Mouse (Mus musculus): ENCODE data around the gene Angptl2.
A peak's percentile ranks its signal among the peaks of the same experiment; 100 is the strongest.
"Not testable (repeated sequence)": the region's sequence is repeated elsewhere in the genome, so short reads cannot be mapped to it uniquely, and the experiment has no call there.

Angptl2 gene

GRCm38 (mm10) chr2:33200368-33201068 is 15.4 kb upstream of the Angptl2 start:
- no peak for DNase-seq (ENCODE audit: low spot score in 2 of 2)

GRCm38 (mm10) chr2:33203284-33203683 is 12.6 kb upstream of the Angptl2 start:
- no peak for DNase-seq (ENCODE audit: low spot score in 2 of 2)

- DNase-seq (ENCODE audit: low spot score in 2 of 2), result no peak
Observed at GRCm38 (mm10) chr2:33204980-33205379, 10.9 kb upstream of the Angptl2 start.

DNA sequence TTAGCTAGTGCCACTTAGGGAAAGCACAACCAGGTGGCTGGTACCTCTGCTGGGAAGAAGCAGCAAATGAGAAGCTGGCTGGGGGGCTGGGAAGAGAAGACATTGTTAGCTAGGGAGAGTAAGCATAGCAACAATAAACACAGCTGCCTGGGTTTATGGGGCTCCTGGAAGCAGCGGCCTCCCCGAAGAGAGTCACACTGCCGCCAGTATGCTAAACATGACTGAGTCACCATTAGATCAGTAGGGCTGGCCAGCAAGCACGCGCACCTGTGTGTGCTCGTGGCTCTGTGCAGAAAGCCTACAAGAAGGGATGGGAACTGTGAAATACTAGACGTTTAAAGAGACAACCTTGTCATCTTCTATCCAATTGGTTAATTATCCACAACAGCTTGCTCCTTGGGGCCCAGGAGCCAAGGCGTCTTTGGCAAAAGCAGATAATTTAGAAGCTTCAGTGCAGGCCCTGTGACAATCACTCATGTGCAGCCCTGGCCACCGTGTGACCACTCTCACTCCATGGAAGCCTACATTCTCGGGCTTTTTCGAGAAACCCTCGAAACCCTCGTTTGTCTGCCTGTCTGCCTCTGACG is 9.8 kb upstream of the Angptl2 start:
- no peak for DNase-seq (ENCODE audit: low spot score in 2 of 2)

DNA sequence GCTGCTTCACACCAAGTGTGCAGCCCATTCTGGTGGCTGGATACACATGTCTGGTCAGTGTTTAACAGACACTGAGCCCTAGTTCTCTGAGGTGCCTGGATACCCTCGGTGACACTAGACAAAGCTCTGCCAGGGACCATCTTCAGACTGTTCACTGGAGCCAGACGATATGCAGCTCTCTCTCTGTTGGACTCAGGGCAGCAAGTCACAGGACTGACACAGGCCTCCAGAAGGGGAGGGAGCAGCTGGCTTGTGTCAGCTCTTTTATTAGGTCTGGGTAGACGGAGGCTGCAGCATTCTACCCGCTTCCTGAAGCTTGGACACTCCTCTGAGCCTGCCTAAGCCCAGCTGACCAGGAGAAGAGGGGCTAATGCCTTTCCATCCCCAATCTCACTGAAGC is 8.8 kb upstream of the Angptl2 start:
- DNase-seq (ENCODE audit: low spot score in 2 of 2), result peak; percentile 55 to 70

- no peak for DNase-seq (ENCODE audit: low spot score in 2 of 2)
Observed at GRCm38 (mm10) chr2:33208134-33208533, 7.7 kb upstream of the Angptl2 start.

DNA sequence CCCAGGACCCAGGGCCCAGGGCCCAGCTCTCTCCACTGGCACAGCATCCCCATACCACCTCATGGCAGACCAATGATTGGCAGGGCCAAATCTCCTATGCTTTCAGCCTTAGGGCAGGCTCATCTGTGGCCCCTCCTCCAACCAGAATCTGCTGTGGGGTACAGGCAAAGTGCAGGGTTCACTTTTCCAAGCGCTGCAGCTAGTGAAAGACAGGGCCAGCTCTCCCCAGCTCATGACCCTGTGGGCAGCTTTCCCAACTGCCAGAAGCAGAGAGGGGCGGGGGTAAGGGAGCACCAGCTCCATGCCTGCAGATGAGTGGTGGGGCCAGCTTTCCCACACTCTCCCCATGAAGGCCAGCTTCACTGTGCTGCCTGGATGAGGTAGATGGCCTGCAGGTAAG is 5.0 kb upstream of the Angptl2 start:
- DNase-seq (ENCODE audit: low spot score in 2 of 2), result no peak

DNA sequence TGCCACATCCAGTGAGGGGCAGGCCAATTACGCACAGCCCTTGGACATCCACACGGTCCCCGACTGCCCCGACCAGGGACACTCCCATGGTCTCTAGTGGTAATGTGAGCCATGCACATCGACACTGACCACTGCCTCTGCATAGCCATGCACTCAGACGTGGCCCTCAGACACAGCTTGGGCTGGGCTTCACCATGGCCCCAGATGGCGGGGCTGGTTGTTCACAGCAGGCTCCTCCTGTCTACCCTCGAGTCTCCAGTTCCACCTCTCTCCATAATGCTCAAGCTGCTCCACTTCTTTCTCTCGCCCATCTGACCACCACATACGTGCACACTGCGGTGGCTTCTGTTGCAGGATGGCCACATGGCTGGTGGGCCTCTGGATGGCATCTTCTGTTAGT is 4.6 kb upstream of the Angptl2 start:
- DNase-seq (ENCODE audit: low spot score in 2 of 2), result not testable (repeated sequence)

DNA sequence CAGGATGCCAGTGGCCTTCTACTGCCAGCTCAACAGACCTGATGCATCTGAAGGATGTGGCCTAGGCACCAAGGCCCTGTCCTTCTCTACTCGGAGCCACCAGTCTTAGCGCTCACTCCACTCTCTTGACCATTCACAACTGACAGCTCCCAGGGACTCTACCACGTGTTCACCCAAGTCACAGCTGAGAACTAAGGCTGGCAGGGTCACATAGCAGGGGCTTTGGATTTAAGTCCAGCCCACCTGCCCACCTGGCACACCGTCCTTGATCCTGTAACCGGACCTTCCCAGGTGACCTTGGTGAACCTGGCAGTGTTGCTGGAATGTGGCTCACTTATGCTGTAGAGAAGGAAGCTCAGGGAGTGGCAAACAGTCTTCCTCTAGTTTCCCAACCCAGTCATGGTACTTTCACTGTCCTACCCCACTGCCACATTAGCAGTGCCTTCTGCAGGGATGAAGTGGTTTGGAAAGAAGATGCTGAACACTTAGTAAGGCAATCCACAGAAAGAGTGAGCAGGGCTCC is 631 bp upstream of the Angptl2 start:
- no peak for DNase-seq (ENCODE audit: low spot score in 2 of 2)

DNA sequence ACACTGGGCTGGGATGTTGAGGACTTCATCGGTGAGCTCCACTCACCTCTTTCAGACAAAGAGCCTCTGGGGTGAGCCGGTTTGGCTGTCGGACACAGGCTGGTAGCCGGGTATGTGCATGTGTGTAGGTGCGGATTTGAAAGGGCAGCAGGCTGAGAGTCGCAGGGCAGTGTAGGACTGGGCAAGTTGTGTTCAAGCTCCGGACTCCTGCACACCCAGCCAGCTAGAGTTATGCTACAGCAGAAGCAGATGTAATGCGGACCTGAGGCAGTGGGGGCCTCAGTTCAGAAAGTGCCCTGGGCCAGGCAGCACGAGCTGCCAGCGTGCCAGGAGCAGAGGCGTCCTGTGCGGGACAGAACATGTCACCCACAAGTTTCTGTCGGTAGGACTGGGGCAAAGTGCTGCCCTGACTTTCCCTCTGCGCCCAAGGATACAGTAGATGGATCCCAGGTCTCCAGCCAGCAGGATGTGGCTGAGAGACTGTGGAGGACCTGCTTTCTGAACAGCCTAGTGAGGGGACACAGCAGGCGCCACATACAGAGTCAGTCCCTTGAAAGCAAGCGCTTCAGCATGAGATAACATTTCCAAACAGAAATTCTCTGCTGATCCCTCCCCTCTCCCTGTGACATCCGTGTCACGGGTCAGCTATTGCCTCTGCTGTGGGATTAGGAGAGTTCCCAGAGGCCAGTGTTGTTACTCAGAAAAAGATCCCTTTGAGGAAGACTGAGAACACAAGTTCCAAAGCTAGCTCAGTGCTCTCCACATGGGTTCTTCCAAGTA is 966 bp downstream of the Angptl2 start:
- no peak for DNase-seq (ENCODE audit: low spot score in 2 of 2)

GRCm38 (mm10) chr2:33217425-33217794 is 1.5 kb downstream of the Angptl2 start:
- no peak for DNase-seq (ENCODE audit: low spot score in 2 of 2)

- no peak for DNase-seq (ENCODE audit: low spot score in 2 of 2)
Observed at GRCm38 (mm10) chr2:33218903-33219625, 3.2 kb downstream of the Angptl2 start.

DNA sequence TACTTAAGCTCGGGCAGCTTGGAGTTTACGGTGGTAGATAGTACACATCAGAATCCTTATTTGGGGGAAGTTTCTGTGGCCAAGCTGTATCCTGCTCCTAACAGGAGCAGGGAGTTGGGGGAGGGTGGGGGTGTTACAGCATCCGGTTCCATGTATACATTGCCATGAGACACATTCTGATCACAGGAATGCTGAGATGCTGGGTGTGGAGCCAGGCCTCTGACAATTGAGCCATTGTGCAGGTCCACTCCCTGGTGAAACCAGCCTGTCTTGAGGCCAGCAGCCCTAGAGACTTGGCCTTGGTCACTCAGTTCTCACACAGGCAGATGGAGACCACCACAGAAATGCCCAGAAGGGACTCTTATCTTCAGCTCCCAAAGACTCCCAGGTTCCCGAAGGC is 3.8 kb downstream of the Angptl2 start:
- DNase-seq (ENCODE audit: low spot score in 2 of 2), result no peak

DNA sequence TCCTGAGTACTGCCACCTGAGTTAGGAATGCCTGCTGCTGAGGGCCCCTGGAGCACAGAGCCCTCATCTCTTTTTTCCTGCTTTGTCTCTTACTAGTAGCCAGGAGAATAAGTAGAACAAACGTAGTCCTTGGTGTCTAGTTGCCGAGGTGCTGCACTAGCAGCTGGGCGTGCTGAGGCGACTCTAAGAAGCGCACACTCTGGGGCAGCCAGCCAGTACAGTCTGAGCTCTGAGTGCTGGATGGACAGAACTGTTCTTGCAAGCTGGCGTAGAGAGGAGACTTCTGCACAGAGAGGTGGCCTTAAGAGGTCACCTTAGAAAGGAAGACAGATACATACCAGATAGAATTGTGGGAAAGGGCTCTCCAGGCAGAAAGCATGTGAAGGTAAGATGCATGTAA is 4.4 kb downstream of the Angptl2 start:
- DNase-seq (ENCODE audit: low spot score in 2 of 2), result no peak

DNA sequence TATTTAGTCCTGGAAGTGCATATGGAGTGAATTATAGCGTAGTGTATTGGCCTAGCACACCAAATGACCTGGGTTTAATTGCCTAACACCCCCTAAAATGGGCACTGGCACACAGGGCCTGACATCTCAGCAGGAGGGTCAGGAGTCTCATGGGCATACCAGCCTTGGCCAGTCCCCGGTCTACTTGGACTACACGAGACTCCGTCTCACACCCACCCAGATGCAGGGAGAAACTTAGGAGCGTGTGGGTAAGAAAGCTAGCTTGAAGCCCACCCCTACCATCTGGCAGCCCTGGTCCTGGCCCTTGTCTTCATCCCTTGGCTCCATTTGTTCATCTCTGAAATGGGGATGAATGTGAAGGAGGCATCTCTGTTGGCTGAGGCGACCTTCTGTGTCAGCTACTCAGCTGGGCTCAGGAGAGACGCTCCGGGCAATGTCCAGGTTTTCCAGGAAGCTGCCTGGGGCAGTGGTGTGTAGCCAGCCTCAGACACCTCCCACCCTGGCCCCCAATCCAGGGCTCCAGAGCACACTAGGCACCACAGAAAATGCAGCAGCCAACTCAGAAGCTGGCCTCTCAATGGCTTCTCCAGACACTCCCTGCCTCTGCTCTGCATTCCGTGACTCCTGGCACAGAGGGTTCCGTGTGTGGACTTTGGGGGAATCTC is 4.9 kb downstream of the Angptl2 start:
- DNase-seq (ENCODE audit: low spot score in 2 of 2), result no peak

DNA sequence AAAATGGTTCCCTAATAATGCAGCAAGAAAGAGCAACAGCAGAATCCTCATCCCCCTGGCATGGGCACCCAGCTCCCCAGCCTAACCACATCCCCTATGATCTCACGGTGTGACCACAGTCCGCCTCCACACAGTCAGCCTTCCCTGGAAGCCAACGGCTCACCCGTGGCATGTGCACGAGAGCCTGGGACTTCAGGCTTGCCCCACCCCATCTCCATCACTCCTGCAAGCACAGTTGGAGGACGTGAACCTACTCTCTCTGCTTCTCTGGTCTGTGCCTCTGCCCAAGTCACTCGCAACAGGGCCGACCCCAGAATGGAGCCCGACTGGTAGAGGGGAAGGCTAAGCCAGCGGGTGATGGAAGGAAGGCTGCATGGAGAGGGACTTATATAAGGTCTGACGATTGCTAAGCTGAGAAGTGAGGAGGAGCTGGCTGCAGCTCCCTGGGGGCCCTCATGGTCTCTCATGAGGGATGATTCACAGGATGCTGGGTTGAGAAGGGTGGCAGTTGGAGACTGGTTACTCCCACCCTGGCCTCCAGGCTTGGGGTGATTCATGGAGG is 5.6 kb downstream of the Angptl2 start:
- DNase-seq (ENCODE audit: low spot score in 2 of 2), result no peak

DNA sequence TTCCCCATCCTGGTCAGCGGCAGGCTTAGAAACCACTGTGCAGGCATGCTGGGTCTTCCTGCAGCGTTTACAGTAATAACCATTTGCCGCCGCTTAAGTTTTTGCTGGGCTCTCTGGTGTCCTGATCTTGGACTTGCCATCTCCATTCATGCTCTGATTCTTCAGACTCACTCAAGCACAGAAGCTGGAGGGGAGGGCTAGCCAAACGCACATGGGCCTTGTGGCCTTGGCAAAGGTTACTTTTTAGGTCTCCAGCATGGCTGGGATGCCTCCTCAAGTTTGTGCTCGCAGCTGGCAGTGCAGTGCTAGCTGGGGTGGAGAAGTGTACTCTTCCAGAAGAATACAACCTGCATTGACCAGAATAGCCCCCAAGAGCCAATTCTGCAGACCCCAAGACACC is 6.6 kb downstream of the Angptl2 start:
- no peak for DNase-seq (ENCODE audit: low spot score in 2 of 2)

GRCm38 (mm10) chr2:33223656-33224358 is 7.9 kb downstream of the Angptl2 start:
- DNase-seq (ENCODE audit: low spot score in 2 of 2), result no peak

GRCm38 (mm10) chr2:33225921-33226320 is 10.1 kb downstream of the Angptl2 start:
- no peak for DNase-seq (ENCODE audit: low spot score in 2 of 2)

GRCm38 (mm10) chr2:33228077-33228476 is 12.2 kb downstream of the Angptl2 start:
- DNase-seq (ENCODE audit: low spot score in 2 of 2), result no peak

GRCm38 (mm10) chr2:33228551-33228950 is 12.7 kb downstream of the Angptl2 start:
- no peak for DNase-seq (ENCODE audit: low spot score in 2 of 2)
